Mouse (Mus musculus) spleen, postnatal 10 days (tissue): ENCODE data around the gene Sept3.

Experiments used
- DNase-seq, 2 experiments: peaks; one replicate each; pipeline ENCODE4 v3.0.0; 2021 to 2022; ENCODE audit warnings: low spot score in 2 of 2

Sept3 gene

GRCm38 (mm10) chr15:82339634-82340254 is 65.1 kb downstream of the Sept3 start:
- DNase-seq, result peak; percentile 36 to 53

GRCm38 (mm10) chr15:82340414-82341035 is 65.8 kb downstream of the Sept3 start:
- DNase-seq, result peak; percentile 65 to 70

- DNase-seq, result peak; percentile 85 to 86
Measured at GRCm38 (mm10) chr15:82341036-82341501, 66.4 kb downstream of the Sept3 start.

GRCm38 (mm10) chr15:82341675-82342542 is 67.2 kb downstream of the Sept3 start:
- DNase-seq, result peak; percentile 69 to 80

GRCm38 (mm10) chr15:82342543-82342935 is 67.8 kb downstream of the Sept3 start:
- peak; percentile 42 to 51 for DNase-seq

GRCm38 (mm10) chr15:82343368-82344287 is 68.9 kb downstream of the Sept3 start:
- peak; percentile 25 to 36 for DNase-seq
